In the genomic region with DNA sequence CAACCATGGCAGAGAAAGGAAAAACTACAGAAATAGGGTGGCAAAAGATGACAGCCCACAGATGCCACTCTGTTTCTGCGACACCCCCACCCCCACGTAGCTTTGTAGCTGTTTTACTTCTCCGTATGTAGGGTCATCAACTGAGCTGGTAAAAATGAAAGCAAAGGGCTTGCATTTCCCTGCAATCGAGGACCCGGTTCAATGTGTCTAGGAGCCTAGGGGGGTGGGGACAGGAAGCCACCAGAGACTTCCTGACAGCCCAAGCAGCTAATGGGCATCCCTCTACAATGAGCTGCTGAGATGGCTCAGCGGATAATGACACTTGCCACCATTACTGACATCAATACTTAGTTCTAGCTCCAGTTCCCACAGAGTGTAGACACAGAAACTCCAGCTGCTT, we compare ENCODE assay signal across 15 mouse cellular contexts. TPM values are rescaled to one million over a fixed set of nuclear protein-coding genes. Genes with fewer than 3 reads are reported as not detected.
DNase-seq lines count a peak whose midpoint lies in the region; ATAC-seq and TF ChIP-seq lines count a peak whose summit lies in the region.
"Had no signal": no experiment of that assay in that cellular context is flagged by ENCODE, and none has a peak within 500 bp of the region (broad histone marks: within the 10 kb centered on the region; RNA-seq: fewer than 3 reads in every experiment).

No protein-coding gene starts in this region.

- no peak for DNase-seq in liver, adult 2 months (ENCODE audit: extremely low read depth, low read depth, low spot score)
- no peak for DNase-seq in liver, embryonic 11.5 days (ENCODE audit: low spot score)
- peak; percentile 46 for DNase-seq in A20 (ENCODE audit: low read depth, low spot score)
- peak; percentile 78 for DNase-seq in CD4-positive helper T cell, adult 2 months (ENCODE audit: low read depth, low spot score)
- DNase-seq in midbrain, embryonic 11.5 days (ENCODE audit: low spot score, missing footprints): no peak
- DNase-seq in layer of hippocampus, adult 9-10 months (ENCODE audit: low spot score): no peak
- DNase-seq: cerebellum, postnatal 36 days; gastrocnemius, postnatal 36 days; heart, postnatal 14 days; lung, embryonic 14.5 days; right cerebral cortex, postnatal 25 days had no signal

- H3K79me2 ChIP-seq in liver, adult 2 months (ENCODE audit: control insufficient read depth, insufficient read depth, low read length): no peaks in the 10 kb centered on the region

- 65% methylated on average over 6 of the region's 6 CpGs for WGBS in liver, adult 2 months
- WGBS in liver, embryonic 11.5 days: 58% methylated on average over 6 of the region's 6 CpGs
- WGBS in midbrain, embryonic 11.5 days: 90% methylated on average over 6 of the region's 6 CpGs

- no peak for ATAC-seq in liver, embryonic 11.5 days (replicated peaks; ENCODE audit: low FRiP score)
- peak; percentile 65 for ATAC-seq in inflammation-experienced regulatory T-cells, adult 6 months
- ATAC-seq in megakaryocyte-erythroid progenitor cell, adult 5-6 weeks (replicated peaks; ENCODE audit: low FRiP score, low TSS enrichment, poor library complexity, severe bottlenecking): no peak
- no peak for ATAC-seq in midbrain, embryonic 11.5 days (ENCODE audit: low FRiP score)

- peaks cover 5% of the 10 kb centered on the region for H3K36me3 ChIP-seq in liver, adult 2 months (ENCODE audit: control insufficient read depth, insufficient read depth, low read length)
- H3K36me3 ChIP-seq in liver, embryonic 11.5 days (ENCODE audit: control insufficient read depth, insufficient read depth, low read length): peaks cover 22% of the 10 kb centered on the region
- H3K36me3 ChIP-seq in midbrain, embryonic 11.5 days (ENCODE audit: control insufficient read depth, insufficient read depth, low read length): peaks cover 22% of the 10 kb centered on the region

- H3K4me3 ChIP-seq in liver, adult 2 months (ENCODE audit: insufficient read depth, low read depth, low read length): no peak overlapping the region
- no peak overlapping the region for H3K4me3 ChIP-seq in liver, embryonic 11.5 days (ENCODE audit: low read depth, low read length)
- H3K4me3 ChIP-seq in midbrain, embryonic 11.5 days (ENCODE audit: low read depth, low read length): no peak overlapping the region
- H3K4me3 ChIP-seq: embryonic facial prominence, embryonic 15.5 days; left cerebral cortex, adult 2 months had no signal

- no peaks in the 10 kb centered on the region for H3K27me3 ChIP-seq in liver, adult 2 months (ENCODE audit: control insufficient read depth, insufficient read depth, low read length)
- H3K27me3 ChIP-seq in liver, embryonic 11.5 days (replicated peaks; ENCODE audit: control insufficient read depth, insufficient read depth, low read length): no peaks in the 10 kb centered on the region
- H3K27me3 ChIP-seq in midbrain, embryonic 11.5 days (ENCODE audit: control insufficient read depth, insufficient read depth, low read length): no peaks in the 10 kb centered on the region
- H3K27me3 ChIP-seq: embryonic facial prominence, embryonic 15.5 days had no signal

- no peaks in the 10 kb centered on the region for H3K4me1 ChIP-seq in liver, adult 2 months (ENCODE audit: control insufficient read depth, insufficient read depth, low read length)
- H3K4me1 ChIP-seq in liver, embryonic 11.5 days (replicated peaks; ENCODE audit: control insufficient read depth, insufficient read depth, low read length): peaks cover 5% of the 10 kb centered on the region; the same call in 1 of the 2 replicates
- no peaks in the 10 kb centered on the region for H3K4me1 ChIP-seq in midbrain, embryonic 11.5 days (ENCODE audit: control insufficient read depth, insufficient read depth, low read length)
- H3K4me1 ChIP-seq: embryonic facial prominence, embryonic 15.5 days had no signal

- no peak overlapping the region for H3K9ac ChIP-seq in liver, adult 2 months (ENCODE audit: low read depth, low read length)
- no peak overlapping the region; the same call in 1 of the 2 replicates for H3K9ac ChIP-seq in liver, embryonic 11.5 days (ENCODE audit: low read depth, low read length)
- H3K9ac ChIP-seq in midbrain, embryonic 11.5 days (ENCODE audit: low read length): no peak overlapping the region
- H3K9ac ChIP-seq: embryonic facial prominence, embryonic 15.5 days; lung, embryonic 14.5 days had no signal

- H3K27ac ChIP-seq in liver, adult 2 months (replicated peaks; ENCODE audit: insufficient read depth, low read depth, low read length): peak overlapping the region; percentile 33
- no peak overlapping the region for H3K27ac ChIP-seq in liver, embryonic 11.5 days (ENCODE audit: low read depth, low read length)
- no peak overlapping the region for H3K27ac ChIP-seq in midbrain, embryonic 11.5 days (ENCODE audit: low read depth, low read length)
- H3K27ac ChIP-seq: embryonic facial prominence, embryonic 15.5 days; left cerebral cortex, adult 2 months had no signal

- H3K4me2 ChIP-seq in liver, embryonic 11.5 days: no peak overlapping the region
- H3K4me2 ChIP-seq in midbrain, embryonic 11.5 days: no peak overlapping the region
- H3K4me2 ChIP-seq: embryonic facial prominence, embryonic 15.5 days; lung, embryonic 14.5 days had no signal

- TF ChIP-seq POLR2A in liver, adult 2 months (IDR thresholded peaks at IDR 0.05; ENCODE audit: extremely low read depth, insufficient read depth, low read length): no peak

- H3K9me3 ChIP-seq in liver, embryonic 11.5 days (ENCODE audit: control insufficient read depth, low read length): no peaks in the 10 kb centered on the region
- no peaks in the 10 kb centered on the region for H3K9me3 ChIP-seq in midbrain, embryonic 11.5 days (ENCODE audit: control insufficient read depth, low read length)
- H3K9me3 ChIP-seq: embryonic facial prominence, embryonic 15.5 days had no signal

- no peak for TF ChIP-seq CTCF in liver, adult 2 months (IDR thresholded peaks at IDR 0.05; ENCODE audit: low read depth, low read length)

RNA-seq across cellular contexts. Expression of a gene that starts 5.4 kb away (rescaled TPM):
- 9.3 and 16.4 TPM in 2 replicates for total RNA-seq in liver, adult 2 months (2014; rRNA removed)
- polyA plus RNA-seq in liver, adult 2 months (2012; rRNA removed): 18.2 and 21.0 TPM in 2 replicates
- polyA plus RNA-seq in liver, embryonic 11.5 days (2014; fragmentation: Nextera tagmentation; extraction: Ambion mirVana): 11.5 and 13.8 TPM in 2 replicates
- 10 to 100 TPM; 36.3 to 61.7 (median 57.7) TPM for polyA plus RNA-seq in inflammation-experienced regulatory T-cells, adult 6 months (2017; shearing (Covaris generic))
- 24.9 and 40.0 TPM in 2 replicates for total RNA-seq in megakaryocyte-erythroid progenitor cell, adult 5-6 weeks (2014; fragmentation: Nextera tagmentation)
- 13.2 and 14.4 TPM in 2 replicates for total RNA-seq in megakaryocyte-erythroid progenitor cell, adult 5-6 weeks (2017)
- polyA plus RNA-seq in midbrain, embryonic 11.5 days (2014; fragmentation: Nextera tagmentation; extraction: Ambion mirVana): 6.1 and 7.1 TPM in 2 replicates

RNA-seq across cellular contexts. Expression of a gene that starts 13.4 kb away (rescaled TPM):
- 27.4 and 36.0 TPM in 2 replicates for total RNA-seq in liver, adult 2 months (2014; rRNA removed)
- polyA plus RNA-seq in liver, adult 2 months (2012; rRNA removed): 41.2 and 41.8 TPM in 2 replicates
- polyA plus RNA-seq in liver, embryonic 11.5 days (2014; fragmentation: Nextera tagmentation; extraction: Ambion mirVana): 334 and 347 TPM in 2 replicates
- 10 to 100 TPM; 84.2 to 97.0 (median 95.3) TPM for polyA plus RNA-seq in inflammation-experienced regulatory T-cells, adult 6 months (2017; shearing (Covaris generic))
- total RNA-seq in megakaryocyte-erythroid progenitor cell, adult 5-6 weeks (2014; fragmentation: Nextera tagmentation): 182 and 193 TPM in 2 replicates
- 385 and 442 TPM in 2 replicates for total RNA-seq in megakaryocyte-erythroid progenitor cell, adult 5-6 weeks (2017)
- polyA plus RNA-seq in midbrain, embryonic 11.5 days (2014; fragmentation: Nextera tagmentation; extraction: Ambion mirVana): 297 and 318 TPM in 2 replicates

RNA-seq across cellular contexts. Expression of a gene that starts 29.1 kb away (rescaled TPM):
- total RNA-seq in liver, adult 2 months (2014; rRNA removed): 1.0 and 1.5 TPM in 2 replicates
- polyA plus RNA-seq in liver, adult 2 months (2012; rRNA removed): 1.9 and 3.5 TPM in 2 replicates
- 5.3 and 5.4 TPM in 2 replicates for polyA plus RNA-seq in liver, embryonic 11.5 days (2014; fragmentation: Nextera tagmentation; extraction: Ambion mirVana)
- polyA plus RNA-seq in inflammation-experienced regulatory T-cells, adult 6 months (2017; shearing (Covaris generic)): 1 to 10 TPM in 1 of 3 experiments, under 1 TPM in 2; 0.54 to 1.3 (median 0.82) TPM
- total RNA-seq in megakaryocyte-erythroid progenitor cell, adult 5-6 weeks (2014; fragmentation: Nextera tagmentation): 23.5 and 24.3 TPM in 2 replicates
- 2.2 and 3.8 TPM in 2 replicates for total RNA-seq in megakaryocyte-erythroid progenitor cell, adult 5-6 weeks (2017)
- 5.0 and 6.5 TPM in 2 replicates for polyA plus RNA-seq in midbrain, embryonic 11.5 days (2014; fragmentation: Nextera tagmentation; extraction: Ambion mirVana)

RNA-seq across cellular contexts. Expression of a gene that starts 44.6 kb away (rescaled TPM):
- 1.8 and 5.3 TPM in 2 replicates for total RNA-seq in liver, adult 2 months (2014; rRNA removed)
- polyA plus RNA-seq in liver, adult 2 months (2012; rRNA removed): 19.6 and 22.1 TPM in 2 replicates
- 89.8 and 94.0 TPM in 2 replicates for polyA plus RNA-seq in liver, embryonic 11.5 days (2014; fragmentation: Nextera tagmentation; extraction: Ambion mirVana)
- polyA plus RNA-seq in inflammation-experienced regulatory T-cells, adult 6 months (2017; shearing (Covaris generic)): 10 to 100 TPM; 16.6 to 23.9 (median 21.3) TPM
- 66.3 and 81.1 TPM in 2 replicates for total RNA-seq in megakaryocyte-erythroid progenitor cell, adult 5-6 weeks (2014; fragmentation: Nextera tagmentation)
- total RNA-seq in megakaryocyte-erythroid progenitor cell, adult 5-6 weeks (2017): 12.9 and 16.8 TPM in 2 replicates
- polyA plus RNA-seq in midbrain, embryonic 11.5 days (2014; fragmentation: Nextera tagmentation; extraction: Ambion mirVana): 66.0 and 76.1 TPM in 2 replicates

RNA-seq across cellular contexts. Expression of a gene that starts 44.6 kb away (rescaled TPM):
- 2.0 and 2.5 TPM in 2 replicates for total RNA-seq in liver, adult 2 months (2014; rRNA removed)
- polyA plus RNA-seq in liver, adult 2 months (2012; rRNA removed): 3.4 and 5.8 TPM in 2 replicates
- 4.2 and 4.3 TPM in 2 replicates for polyA plus RNA-seq in liver, embryonic 11.5 days (2014; fragmentation: Nextera tagmentation; extraction: Ambion mirVana)
- 1 to 10 TPM in 1 of 3 experiments, under 1 TPM in 1, not detected in 1; 0.31 to 8.4 TPM for polyA plus RNA-seq in inflammation-experienced regulatory T-cells, adult 6 months (2017; shearing (Covaris generic))
- total RNA-seq in megakaryocyte-erythroid progenitor cell, adult 5-6 weeks (2014; fragmentation: Nextera tagmentation): 38.6 and 39.7 TPM in 2 replicates
- total RNA-seq in megakaryocyte-erythroid progenitor cell, adult 5-6 weeks (2017): 5.9 and 15.6 TPM in 2 replicates
- 2.0 and 2.1 TPM in 2 replicates for polyA plus RNA-seq in midbrain, embryonic 11.5 days (2014; fragmentation: Nextera tagmentation; extraction: Ambion mirVana)

Comparison
In these comparisons a context has a peak if more than half of its experiments do, and no peak if none do; other contexts are left out.
1. DNase-seq: peak in A20 (single experiment) and CD4-positive helper T cell, adult 2 months (single experiment); none in liver, adult 2 months (single experiment), liver, embryonic 11.5 days (single experiment), midbrain, embryonic 11.5 days (single experiment) and layer of hippocampus, adult 9-10 months (single experiment).